In the genomic region with DNA sequence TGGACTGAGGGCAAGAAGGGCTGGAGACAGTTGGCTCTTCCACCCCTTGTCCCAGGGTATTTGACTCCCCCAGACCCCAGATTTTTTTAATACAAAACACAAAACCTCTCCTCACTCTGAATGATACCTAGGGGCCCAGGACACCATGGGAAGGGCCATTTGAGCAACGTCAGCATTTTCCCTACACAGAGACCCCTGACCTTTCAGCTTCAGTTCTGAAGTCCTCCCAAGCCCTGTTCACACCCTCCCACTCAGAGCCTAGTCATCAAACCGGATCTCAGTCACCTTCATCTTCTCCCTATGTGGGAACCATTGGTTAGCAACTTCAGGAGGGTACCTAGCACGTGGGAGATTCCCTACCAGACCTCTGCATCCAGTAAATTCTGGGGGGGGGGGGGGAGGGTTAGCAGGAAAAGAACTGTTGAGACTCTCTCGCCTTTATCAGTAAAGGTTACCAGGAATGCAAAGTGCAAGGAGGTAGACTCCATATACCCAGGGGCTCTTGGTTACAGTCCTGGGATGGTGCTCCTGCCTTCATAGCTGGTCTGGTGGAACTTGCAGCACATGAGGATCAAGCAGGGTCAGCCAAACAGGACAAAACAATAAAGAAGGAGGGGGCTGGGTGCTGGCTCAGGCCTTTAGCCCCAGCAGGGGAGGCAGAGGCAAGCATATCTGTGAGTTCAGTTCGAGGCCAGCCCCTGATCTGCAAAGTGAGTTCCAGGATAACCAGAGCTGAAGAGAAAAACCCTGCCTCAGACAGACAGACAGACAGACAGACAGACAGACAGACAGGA, we compare ENCODE assay signal across 8 mouse cellular contexts. TPM values are rescaled to one million over a fixed set of nuclear protein-coding genes. Genes with fewer than 3 reads are reported as not detected.
A peak's percentile ranks its signal among the peaks of the same experiment; 100 is the strongest.
DNase-seq lines count a peak whose midpoint lies in the region; ATAC-seq and TF ChIP-seq lines count a peak whose summit lies in the region.

No protein-coding gene starts in this region.

- peak overlapping the region; percentile 51 for H3K9ac ChIP-seq in heart, embryonic 12.5 days
- no peak overlapping the region for H3K9ac ChIP-seq in heart, adult 2 months (ENCODE audit: low read depth, low read length)
- no peak overlapping the region for H3K9ac ChIP-seq in ES-Bruce4 (ENCODE audit: low read depth, poor library complexity, severe bottlenecking)
- H3K9ac ChIP-seq in forebrain, postnatal 0 days, result no peak overlapping the region
- no peak overlapping the region for H3K9ac ChIP-seq in liver, embryonic 14.5 days (replicated peaks)

- intact Hi-C loops in heart, adult 2 months (cut with DNase I), result no loop called here
- intact Hi-C loops in left cerebral cortex, postnatal 10 days (cut with DNase I), result no loop called here

- peak overlapping the region; percentile 65 for H3K4me2 ChIP-seq in heart, embryonic 12.5 days
- H3K4me2 ChIP-seq in forebrain, postnatal 0 days (ENCODE audit: low read depth), result peak overlapping the region; percentile 23; the same call in 1 of the 2 replicates
- peak overlapping the region; percentile 11 for H3K4me2 ChIP-seq in liver, embryonic 14.5 days (ENCODE audit: low read depth)

- H3K36me3 ChIP-seq in heart, embryonic 12.5 days, result peaks cover 28% of the 10 kb centered on the region
- H3K36me3 ChIP-seq in heart, adult 2 months (ENCODE audit: control insufficient read depth, insufficient read depth, low read length), result no peaks in the 10 kb centered on the region
- peaks cover 11% of the 10 kb centered on the region for H3K36me3 ChIP-seq in ES-Bruce4 (ENCODE audit: control insufficient read depth, insufficient read depth, low read length, poor library complexity, severe bottlenecking)
- H3K36me3 ChIP-seq in forebrain, postnatal 0 days (ENCODE audit: insufficient read depth), result peaks cover 25% of the 10 kb centered on the region
- peaks cover 18% of the 10 kb centered on the region for H3K36me3 ChIP-seq in liver, embryonic 14.5 days (replicated peaks; ENCODE audit: control insufficient read depth, insufficient read depth, low read depth)

- TF ChIP-seq POLR2A in heart, adult 2 months (IDR thresholded peaks at IDR 0.05; ENCODE audit: insufficient read depth, low read depth, low read length), result no peak
- no peak for TF ChIP-seq POLR2A in ES-Bruce4 (IDR thresholded peaks at IDR 0.05; ENCODE audit: insufficient read depth, low read length)

- H3K79me2 ChIP-seq in heart, adult 2 months (replicated peaks; ENCODE audit: control insufficient read depth, insufficient read depth, low read length), result no peaks in the 10 kb centered on the region

- 7% methylated on average over 5 of the region's 5 CpGs for WGBS in heart, embryonic 12.5 days
- WGBS in heart, adult 2 months, result 22% methylated on average over 5 of the region's 5 CpGs
- WGBS in forebrain, postnatal 0 days, result 20% methylated on average over 5 of the region's 5 CpGs
- 14% methylated on average over 5 of the region's 5 CpGs for WGBS in liver, embryonic 14.5 days (ENCODE audit: insufficient replicate concordance)

- H3K4me3 ChIP-seq in heart, embryonic 12.5 days, result no peak overlapping the region; the same call in 1 of the 2 replicates
- no peak overlapping the region for H3K4me3 ChIP-seq in heart, adult 2 months
- H3K4me3 ChIP-seq in ES-Bruce4 (ENCODE audit: low read depth, low read length), result no peak overlapping the region
- no peak overlapping the region for H3K4me3 ChIP-seq in forebrain, postnatal 0 days (ENCODE audit: low read depth, low read length)
- H3K4me3 ChIP-seq in liver, embryonic 14.5 days (ENCODE audit: insufficient read depth in 1 of 2, low read depth in 2 of 2, low read length in 2 of 2), result no peak overlapping the region

- no peaks in the 10 kb centered on the region for H3K9me3 ChIP-seq in heart, embryonic 12.5 days (replicated peaks)
- no peaks in the 10 kb centered on the region for H3K9me3 ChIP-seq in ES-Bruce4 (replicated peaks; ENCODE audit: control insufficient read depth, insufficient read depth, low read length, poor library complexity, severe bottlenecking)
- no peaks in the 10 kb centered on the region for H3K9me3 ChIP-seq in forebrain, postnatal 0 days (ENCODE audit: low read length)
- no peaks in the 10 kb centered on the region for H3K9me3 ChIP-seq in liver, embryonic 14.5 days (ENCODE audit: control insufficient read depth, low read length)

- ATAC-seq in heart, embryonic 12.5 days (ENCODE audit: insufficient number of reproducible peaks, low FRiP score), result no peak; the same call in 1 of the 2 replicates
- no peak for ATAC-seq in forebrain, postnatal 0 days
- no peak for ATAC-seq in liver, embryonic 14.5 days (ENCODE audit: insufficient read depth)

- DNase-seq in heart, adult 2 months, result no peak
- DNase-seq in forebrain, postnatal 0 days, result no peak
- DNase-seq in liver, embryonic 14.5 days (ENCODE audit: low read depth in 3 of 3, low spot score in 3 of 3), result no peak
- DNase-seq in layer of hippocampus, postnatal 36 days, result no peak
- DNase-seq in left cerebral cortex, postnatal 10 days (ENCODE audit: extremely low spot score in 1 of 2, low spot score in 2 of 2), result no peak
- no peak for DNase-seq in layer of hippocampus, adult 18-20 months (ENCODE audit: low spot score in 2 of 2)

- peaks cover 60% of the 10 kb centered on the region for H3K4me1 ChIP-seq in heart, embryonic 12.5 days (replicated peaks)
- peaks cover 21% of the 10 kb centered on the region for H3K4me1 ChIP-seq in heart, adult 2 months (ENCODE audit: control insufficient read depth, insufficient read depth, low read length)
- H3K4me1 ChIP-seq in ES-Bruce4 (ENCODE audit: control insufficient read depth, insufficient read depth, low read length), result peaks cover 10% of the 10 kb centered on the region
- H3K4me1 ChIP-seq in forebrain, postnatal 0 days (ENCODE audit: insufficient read depth), result peaks cover 10% of the 10 kb centered on the region
- H3K4me1 ChIP-seq in liver, embryonic 14.5 days (replicated peaks; ENCODE audit: control insufficient read depth in 2 of 2, insufficient read depth in 2 of 2, low read length in 1 of 2), result peaks cover 14 to 28% of the 10 kb centered on the region in 2 experiments

- no peak for TF ChIP-seq EP300 in heart, adult 2 months (IDR thresholded peaks at IDR 0.05; ENCODE audit: insufficient read depth, low read depth, low read length)
- no peak for TF ChIP-seq EP300 in ES-Bruce4 (IDR thresholded peaks at IDR 0.05; ENCODE audit: insufficient read depth, low read depth, low read length)
- TF ChIP-seq EP300 in liver, embryonic 14.5 days (IDR thresholded peaks at IDR 0.05; ENCODE audit: low read depth), result no peak

- TF ChIP-seq CTCF in heart, adult 2 months (IDR thresholded peaks at IDR 0.05), result no peak
- TF ChIP-seq CTCF in ES-Bruce4 (IDR thresholded peaks at IDR 0.05; ENCODE audit: low read depth, low read length), result no peak
- TF ChIP-seq CTCF in forebrain, postnatal 0 days (IDR thresholded peaks at IDR 0.05; ENCODE audit: low read depth), result no peak
- no peak for TF ChIP-seq CTCF in liver, embryonic 14.5 days (IDR thresholded peaks at IDR 0.05; ENCODE audit: low read depth)

- peak overlapping the region; percentile 50 for H3K27ac ChIP-seq in heart, embryonic 12.5 days (ENCODE audit: poor library complexity, severe bottlenecking)
- no peak overlapping the region; the same call in 1 of the 2 replicates for H3K27ac ChIP-seq in heart, adult 2 months
- peak overlapping the region; percentile 13 for H3K27ac ChIP-seq in ES-Bruce4 (ENCODE audit: insufficient read depth, low read length)
- H3K27ac ChIP-seq in forebrain, postnatal 0 days (ENCODE audit: low read depth, low read length), result no peak overlapping the region; the same call in 1 of the 2 replicates
- no peak overlapping the region for H3K27ac ChIP-seq in liver, embryonic 14.5 days

- no peaks in the 10 kb centered on the region for H3K27me3 ChIP-seq in heart, embryonic 12.5 days (replicated peaks)
- H3K27me3 ChIP-seq in heart, adult 2 months (ENCODE audit: control insufficient read depth, insufficient read depth, low read length), result no peaks in the 10 kb centered on the region
- H3K27me3 ChIP-seq in ES-Bruce4 (ENCODE audit: control insufficient read depth, insufficient read depth, low read length, poor library complexity, severe bottlenecking), result no peaks in the 10 kb centered on the region
- H3K27me3 ChIP-seq in forebrain, postnatal 0 days (ENCODE audit: insufficient read depth, low read length), result no peaks in the 10 kb centered on the region
- H3K27me3 ChIP-seq in liver, embryonic 14.5 days (ENCODE audit: control insufficient read depth, insufficient read depth, low read length), result peaks cover 6% of the 10 kb centered on the region; the same call in 1 of the 2 replicates

RNA-seq across cellular contexts. Expression of gene Trim8, which starts 17.5 kb away (rescaled TPM):
- polyA plus RNA-seq in heart, embryonic 12.5 days (2016; fragmentation: Nextera tagmentation; extraction: Ambion mirVana), result 24.1 and 24.2 TPM in 2 replicates
- 10 to 100 TPM; 39.2 to 39.8 TPM for total RNA-seq in heart, adult 2 months (2021)
- 17.2 and 24.1 TPM in 2 replicates for polyA plus RNA-seq in heart, adult 2 months (2012; rRNA removed)
- polyA plus RNA-seq in ES-Bruce4 (2011; ENCODE audit: insufficient read depth, insufficient read length, low read depth, missing spikeins), result 14.2 and 16.3 TPM in 2 replicates
- 68.6 and 76.5 TPM in 2 replicates for total RNA-seq in forebrain, postnatal 0 days (2014; rRNA removed)
- polyA plus RNA-seq in forebrain, postnatal 0 days (2015; fragmentation: Nextera tagmentation; extraction: Ambion mirVana), result 25.9 and 28.2 TPM in 2 replicates
- polyA plus RNA-seq in liver, embryonic 14.5 days (2012; rRNA removed), result 7.3 and 7.7 TPM in 2 replicates
- 7.5 and 10.1 TPM in 2 replicates for polyA plus RNA-seq in liver, embryonic 14.5 days (2014; fragmentation: Nextera tagmentation; extraction: Ambion mirVana)
- 100 to 1,000 TPM; 105 TPM for total RNA-seq in layer of hippocampus, postnatal 36 days (2021)
- total RNA-seq in left cerebral cortex, postnatal 10 days (2021), result 100 to 1,000 TPM; 101 to 108 TPM
- 100 to 1,000 TPM; 110 to 112 TPM for total RNA-seq in layer of hippocampus, adult 18-20 months (2021)

RNA-seq across cellular contexts. Expression of gene Arl3, which starts 54.0 kb away (rescaled TPM):
- polyA plus RNA-seq in heart, embryonic 12.5 days (2016; fragmentation: Nextera tagmentation; extraction: Ambion mirVana), result 88.2 and 94.4 TPM in 2 replicates
- 10 to 100 TPM; 36.1 to 43.4 TPM for total RNA-seq in heart, adult 2 months (2021)
- polyA plus RNA-seq in heart, adult 2 months (2012; rRNA removed), result 38.3 and 57.0 TPM in 2 replicates
- polyA plus RNA-seq in ES-Bruce4 (2011; ENCODE audit: insufficient read depth, insufficient read length, low read depth, missing spikeins), result 91.4 and 95.8 TPM in 2 replicates
- total RNA-seq in forebrain, postnatal 0 days (2014; rRNA removed), result 98.1 and 138 TPM in 2 replicates
- polyA plus RNA-seq in forebrain, postnatal 0 days (2015; fragmentation: Nextera tagmentation; extraction: Ambion mirVana), result 184 and 202 TPM in 2 replicates
- 14.7 and 27.6 TPM in 2 replicates for polyA plus RNA-seq in liver, embryonic 14.5 days (2012; rRNA removed)
- polyA plus RNA-seq in liver, embryonic 14.5 days (2014; fragmentation: Nextera tagmentation; extraction: Ambion mirVana), result 17.1 and 17.6 TPM in 2 replicates
- 100 to 1,000 TPM; 123 to 126 TPM for total RNA-seq in layer of hippocampus, postnatal 36 days (2021)
- 100 to 1,000 TPM; 103 to 104 TPM for total RNA-seq in left cerebral cortex, postnatal 10 days (2021)
- 100 to 1,000 TPM; 127 to 132 TPM for total RNA-seq in layer of hippocampus, adult 18-20 months (2021)

RNA-seq across cellular contexts. Expression of gene Sfxn2, which starts 54.1 kb away (rescaled TPM):
- polyA plus RNA-seq in heart, embryonic 12.5 days (2016; fragmentation: Nextera tagmentation; extraction: Ambion mirVana), result 8.1 and 8.9 TPM in 2 replicates
- total RNA-seq in heart, adult 2 months (2021), result 1 to 10 TPM; 2.4 to 3.6 TPM
- 2.3 and 2.7 TPM in 2 replicates for polyA plus RNA-seq in heart, adult 2 months (2012; rRNA removed)
- polyA plus RNA-seq in ES-Bruce4 (2011; ENCODE audit: insufficient read depth, insufficient read length, low read depth, missing spikeins), result 6.0 and 7.3 TPM in 2 replicates
- total RNA-seq in forebrain, postnatal 0 days (2014; rRNA removed), result 8.0 and 12.6 TPM in 2 replicates
- 8.2 and 10.6 TPM in 2 replicates for polyA plus RNA-seq in forebrain, postnatal 0 days (2015; fragmentation: Nextera tagmentation; extraction: Ambion mirVana)
- 5.8 and 7.4 TPM in 2 replicates for polyA plus RNA-seq in liver, embryonic 14.5 days (2012; rRNA removed)
- polyA plus RNA-seq in liver, embryonic 14.5 days (2014; fragmentation: Nextera tagmentation; extraction: Ambion mirVana), result 15.0 and 15.9 TPM in 2 replicates
- total RNA-seq in layer of hippocampus, postnatal 36 days (2021), result 1 to 10 TPM; 4.9 to 8.5 TPM
- 1 to 10 TPM; 7.8 to 8.1 TPM for total RNA-seq in left cerebral cortex, postnatal 10 days (2021)
- 1 to 10 TPM; 5.2 to 7.6 TPM for total RNA-seq in layer of hippocampus, adult 18-20 months (2021)

Comparison
In these comparisons a context has a peak if more than half of its experiments do, and no peak if none do; other contexts are left out.
1. H3K27ac ChIP-seq: peak in heart, embryonic 12.5 days (single experiment) and ES-Bruce4 (single experiment); none in heart, adult 2 months (single experiment), forebrain, postnatal 0 days (single experiment) and liver, embryonic 14.5 days (single experiment).
2. H3K4me2 ChIP-seq: peak in every context shown above with its lines; median percentile 65 in heart, embryonic 12.5 days; 23 in forebrain, postnatal 0 days; 11 in liver, embryonic 14.5 days.